Mouse (Mus musculus): ENCODE measurements around the gene Zbtb43. TPM values are rescaled to one million over a fixed set of nuclear protein-coding genes. Genes with fewer than 3 reads are reported as not detected.
A peak's percentile ranks its signal among the peaks of the same experiment; 100 is the strongest.

The Zbtb43 gene
- 17.8 and 20.3 TPM in 2 replicates for polyA plus RNA-seq (2012; rRNA removed)

DNA sequence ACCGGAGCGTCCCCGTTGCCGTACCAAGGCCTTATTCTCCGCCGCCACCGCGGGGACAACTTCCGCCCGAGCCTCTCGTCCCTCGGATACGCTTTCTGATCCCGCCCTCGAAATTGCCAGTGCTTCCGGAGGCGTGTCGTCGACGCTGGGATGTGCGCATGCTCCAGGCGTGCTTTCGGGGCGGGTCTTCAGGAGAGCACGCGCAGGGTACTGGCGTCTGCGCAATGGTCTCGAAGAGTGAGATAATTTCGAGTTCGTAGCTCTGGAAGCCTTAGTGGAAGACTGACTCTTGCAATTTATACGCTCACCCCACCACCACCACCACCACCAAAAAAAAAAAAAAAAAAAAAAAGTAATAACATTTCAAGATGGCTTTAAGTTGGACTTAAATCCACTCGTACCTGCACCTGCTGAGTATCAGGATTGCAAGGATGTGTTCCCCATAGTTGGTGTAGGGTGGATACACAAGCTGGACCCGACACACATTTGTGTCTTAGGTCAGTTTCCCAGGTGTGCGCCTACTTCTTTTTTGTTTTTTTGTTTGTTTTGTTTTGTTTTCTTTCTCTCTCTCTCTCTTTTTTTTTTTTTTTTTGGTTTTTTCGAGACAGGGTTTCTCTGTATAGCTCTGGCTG, at the start of gene Zbtb43:
Gene Zbtb43 (minus strand): TSS at position 94 of the 632 bp plus-strand sequence.
- DNase-seq, result peak; percentile 94 to 96
- Histone ChIP-seq H3K27me3 (ENCODE audit: control insufficient read depth, insufficient read depth, low read length) (no peaks in the 10 kb centered on the region), H3K4me1 (ENCODE audit: control insufficient read depth, insufficient read depth, low read length) (peaks cover 6% of the 10 kb centered on the region; the same call in 1 of the 2 replicates), H3K4me3 (replicated peaks; ENCODE audit: insufficient read depth, low read depth, low read length) (peak within 1 kb of the TSS; percentile 71), H3K27ac (ENCODE audit: insufficient read depth, low read length) (peak within 1 kb of the TSS; percentile 40; the same call in 1 of the 2 replicates)
- TF ChIP-seq CTCF (IDR thresholded peaks at IDR 0.05; ENCODE audit: borderline replicate concordance, insufficient read depth, low read depth, low read length) (no peak), POLR2A (IDR thresholded peaks at IDR 0.05; ENCODE audit: borderline replicate concordance, insufficient read depth, low read length) (peak; percentile 81)
- WGBS, result 5% methylated on average over 36 of the region's 36 CpGs

DNA sequence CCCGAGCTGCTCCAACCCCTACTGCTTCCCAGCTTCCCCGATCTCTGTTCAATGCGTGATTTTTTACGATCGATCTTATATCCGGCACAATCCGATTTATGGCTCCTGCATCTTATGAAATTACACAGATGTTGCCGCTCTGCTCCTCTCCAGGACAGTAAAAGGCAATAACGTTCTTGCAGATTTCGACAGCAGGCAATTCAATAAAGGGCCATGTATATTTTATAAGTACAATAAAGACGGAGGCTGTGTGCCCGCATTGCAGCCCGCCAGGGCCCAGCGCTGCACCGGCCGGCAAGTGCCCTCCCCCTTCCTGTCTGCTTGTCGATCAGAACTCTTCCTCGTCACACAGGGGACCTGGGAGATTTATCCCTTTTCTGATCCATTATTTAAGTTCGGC, 47.5 kb upstream of the Zbtb43 start:
- DNase-seq, result no peak
- TF ChIP-seq CTCF (IDR thresholded peaks at IDR 0.05; ENCODE audit: borderline replicate concordance, insufficient read depth, low read depth, low read length) (no peak), POLR2A (IDR thresholded peaks at IDR 0.05; ENCODE audit: borderline replicate concordance, insufficient read depth, low read length) (no peak)
- no peaks in the 10 kb centered on the region for H3K27me3 ChIP-seq (ENCODE audit: control insufficient read depth, insufficient read depth, low read length)
- H3K27ac ChIP-seq (ENCODE audit: insufficient read depth, low read length), result no peak overlapping the region
- H3K4me3 ChIP-seq (replicated peaks; ENCODE audit: insufficient read depth, low read depth, low read length), result no peak overlapping the region
- WGBS, result 74% methylated on average over 19 of the region's 19 CpGs
- H3K4me1 ChIP-seq (ENCODE audit: control insufficient read depth, insufficient read depth, low read length), result no peaks in the 10 kb centered on the region

DNA sequence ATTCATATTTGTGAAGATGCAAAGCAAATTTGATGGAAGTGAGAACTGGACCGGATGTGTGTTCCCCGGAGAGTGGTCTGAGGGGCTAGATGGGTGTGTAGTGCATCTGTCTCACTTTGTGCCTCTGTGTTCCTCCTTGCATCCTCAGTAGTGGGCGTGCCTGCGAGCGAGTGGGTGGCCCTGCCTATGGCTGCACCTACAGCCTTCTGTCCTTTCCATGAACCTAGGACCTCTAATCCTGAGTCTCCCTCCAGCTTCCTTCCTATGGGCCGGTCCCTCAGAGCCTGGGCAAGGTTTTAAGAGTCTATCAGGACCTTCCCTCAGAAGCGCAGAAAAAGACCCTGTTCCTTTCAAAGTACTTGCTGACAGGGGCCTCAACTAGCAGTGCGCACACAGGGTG, 47.1 kb upstream of the Zbtb43 start:
- Histone ChIP-seq H3K4me3 (replicated peaks; ENCODE audit: insufficient read depth, low read depth, low read length) (no peak overlapping the region), H3K27me3 (ENCODE audit: control insufficient read depth, insufficient read depth, low read length) (no peaks in the 10 kb centered on the region), H3K27ac (ENCODE audit: insufficient read depth, low read length) (no peak overlapping the region), H3K4me1 (ENCODE audit: control insufficient read depth, insufficient read depth, low read length) (no peaks in the 10 kb centered on the region)
- WGBS, result 83% methylated on average over 8 of the region's 8 CpGs
- TF ChIP-seq POLR2A (IDR thresholded peaks at IDR 0.05; ENCODE audit: borderline replicate concordance, insufficient read depth, low read length) (no peak), CTCF (IDR thresholded peaks at IDR 0.05; ENCODE audit: borderline replicate concordance, insufficient read depth, low read depth, low read length) (no peak)
- no peak for DNase-seq

DNA sequence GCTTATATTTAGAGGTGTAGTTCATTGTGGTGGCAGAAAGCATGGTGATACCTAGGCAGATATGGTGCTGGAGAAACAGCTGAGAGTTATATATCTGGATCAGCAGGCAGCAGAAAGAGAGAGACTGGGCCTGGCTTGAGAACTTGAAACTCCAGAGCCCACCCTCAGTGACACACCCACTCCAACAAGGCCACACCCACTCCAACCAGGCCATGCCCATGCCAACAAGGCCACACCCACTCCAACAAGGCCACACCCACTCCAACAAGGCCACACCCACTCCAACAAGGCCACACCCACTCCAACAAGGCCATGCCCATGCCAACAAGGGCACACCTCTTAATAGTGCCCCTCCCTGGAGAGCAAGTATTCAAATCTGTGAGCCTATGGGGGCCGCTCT, 42.4 kb upstream of the Zbtb43 start:
- Histone ChIP-seq H3K27ac (ENCODE audit: insufficient read depth, low read length) (no peak overlapping the region), H3K4me3 (replicated peaks; ENCODE audit: insufficient read depth, low read depth, low read length) (no peak overlapping the region), H3K27me3 (ENCODE audit: control insufficient read depth, insufficient read depth, low read length) (no peaks in the 10 kb centered on the region), H3K4me1 (ENCODE audit: control insufficient read depth, insufficient read depth, low read length) (no peaks in the 10 kb centered on the region)
- WGBS, result 100% methylated on average over 1 of the region's 1 CpGs
- DNase-seq, result no peak
- no peak for TF ChIP-seq POLR2A (IDR thresholded peaks at IDR 0.05; ENCODE audit: borderline replicate concordance, insufficient read depth, low read length)

DNA sequence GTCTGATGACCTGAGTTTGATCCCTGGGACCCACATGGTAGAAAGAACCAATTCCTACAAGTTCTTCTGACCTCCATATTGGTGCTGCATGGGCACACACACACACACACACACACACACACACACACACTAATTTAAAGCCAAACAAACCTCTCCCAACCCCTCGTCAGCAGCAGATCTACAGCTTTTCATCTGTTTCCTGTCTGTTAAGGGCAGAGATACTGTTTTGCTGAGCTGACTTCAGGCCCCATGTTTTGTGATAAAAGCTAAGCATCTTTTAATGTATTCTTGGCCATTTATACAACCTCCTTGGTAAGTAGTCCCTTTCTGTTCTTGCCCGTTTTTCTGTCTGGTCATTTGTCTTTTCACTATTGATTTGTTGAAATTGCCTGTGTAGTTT, 34.2 kb upstream of the Zbtb43 start:
- Histone ChIP-seq H3K4me1 (ENCODE audit: control insufficient read depth, insufficient read depth, low read length) (no peaks in the 10 kb centered on the region), H3K27me3 (ENCODE audit: control insufficient read depth, insufficient read depth, low read length) (no peaks in the 10 kb centered on the region), H3K4me3 (replicated peaks; ENCODE audit: insufficient read depth, low read depth, low read length) (no peak overlapping the region), H3K27ac (ENCODE audit: insufficient read depth, low read length) (no peak overlapping the region)
- WGBS, result 66% methylated on average over 2 of the region's 2 CpGs
- TF ChIP-seq CTCF (IDR thresholded peaks at IDR 0.05; ENCODE audit: borderline replicate concordance, insufficient read depth, low read depth, low read length) (no peak), POLR2A (IDR thresholded peaks at IDR 0.05; ENCODE audit: borderline replicate concordance, insufficient read depth, low read length) (no peak)
- DNase-seq, result no peak

DNA sequence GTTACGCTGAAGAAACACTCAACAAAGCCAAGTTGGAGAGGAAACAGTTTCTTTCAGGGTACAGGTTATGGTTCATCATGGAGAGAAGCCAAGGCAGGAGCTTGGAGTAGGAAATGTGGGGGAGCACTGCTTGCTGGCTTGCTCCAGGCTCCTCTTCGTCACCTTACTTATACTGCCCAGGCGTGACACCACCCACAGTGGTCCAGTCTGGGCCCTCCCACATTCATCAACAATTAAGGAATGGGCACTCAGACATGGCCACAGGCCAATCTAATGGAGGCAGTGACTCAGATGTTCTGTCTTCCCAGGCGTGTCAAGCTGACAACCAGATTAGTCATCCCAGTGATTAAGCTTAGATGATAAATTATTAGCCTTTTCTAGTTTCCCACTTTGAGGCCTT, 29.9 kb upstream of the Zbtb43 start:
- no peak overlapping the region for H3K27ac ChIP-seq (ENCODE audit: insufficient read depth, low read length)
- no peak for TF ChIP-seq CTCF (IDR thresholded peaks at IDR 0.05; ENCODE audit: borderline replicate concordance, insufficient read depth, low read depth, low read length)
- TF ChIP-seq POLR2A (IDR thresholded peaks at IDR 0.05; ENCODE audit: borderline replicate concordance, insufficient read depth, low read length), result no peak
- 19% methylated on average over 4 of the region's 4 CpGs for WGBS
- no peaks in the 10 kb centered on the region for H3K27me3 ChIP-seq (ENCODE audit: control insufficient read depth, insufficient read depth, low read length)
- DNase-seq, result peak; percentile 41 to 75
- H3K4me3 ChIP-seq (replicated peaks; ENCODE audit: insufficient read depth, low read depth, low read length), result no peak overlapping the region
- 0 out of 2 replicates have a peak, but pooled peaks cover 2% of the 10 kb centered on the region for H3K4me1 ChIP-seq (ENCODE audit: control insufficient read depth, insufficient read depth, low read length)

DNA sequence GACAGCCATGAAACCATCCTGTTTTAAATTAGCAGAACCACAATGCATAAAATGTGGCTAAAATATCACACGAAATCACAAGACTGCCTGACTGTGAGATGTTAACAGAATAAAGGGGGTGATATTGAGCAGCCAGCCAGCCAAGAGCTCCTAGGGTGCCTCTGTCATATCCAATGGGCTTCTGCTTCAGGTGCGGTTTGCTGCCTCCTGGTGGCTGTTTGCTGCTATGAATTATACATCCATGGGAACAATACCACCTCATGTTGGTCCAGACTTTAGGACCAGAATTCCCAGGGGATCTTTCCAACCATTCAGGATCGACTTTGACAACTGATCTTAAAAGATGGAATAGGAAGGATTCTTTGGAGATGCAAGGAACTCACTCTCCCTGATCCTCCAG, 27.3 kb upstream of the Zbtb43 start:
- 56% methylated on average over 3 of the region's 3 CpGs for WGBS
- Histone ChIP-seq H3K4me1 (ENCODE audit: control insufficient read depth, insufficient read depth, low read length) (0 out of 2 replicates have a peak, but pooled peaks cover 2% of the 10 kb centered on the region), H3K27me3 (ENCODE audit: control insufficient read depth, insufficient read depth, low read length) (no peaks in the 10 kb centered on the region), H3K4me3 (replicated peaks; ENCODE audit: insufficient read depth, low read depth, low read length) (no peak overlapping the region), H3K27ac (ENCODE audit: insufficient read depth, low read length) (no peak overlapping the region)
- no peak for DNase-seq
- no peak for TF ChIP-seq CTCF (IDR thresholded peaks at IDR 0.05; ENCODE audit: borderline replicate concordance, insufficient read depth, low read depth, low read length)

DNA sequence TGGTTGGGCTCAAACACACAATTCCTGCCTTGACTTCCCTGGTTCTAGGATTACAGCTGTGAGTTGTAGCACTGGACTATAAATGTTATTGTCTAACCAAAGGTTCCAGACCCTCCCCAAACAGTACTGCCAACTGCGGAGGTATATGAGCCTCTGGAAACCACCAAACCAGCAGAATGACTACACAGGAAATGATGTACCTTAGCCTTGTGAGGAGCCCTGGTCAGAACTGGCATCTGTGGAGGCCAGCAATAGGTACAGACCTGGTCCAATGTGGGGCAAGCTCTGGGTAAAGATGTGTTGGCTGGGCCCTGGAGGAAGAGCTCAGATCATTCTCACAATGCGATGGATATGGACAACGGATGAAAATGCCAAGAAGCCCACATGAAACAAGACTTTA, 23.7 kb upstream of the Zbtb43 start:
- Histone ChIP-seq H3K4me3 (replicated peaks; ENCODE audit: insufficient read depth, low read depth, low read length) (no peak overlapping the region), H3K27me3 (ENCODE audit: control insufficient read depth, insufficient read depth, low read length) (no peaks in the 10 kb centered on the region), H3K27ac (ENCODE audit: insufficient read depth, low read length) (no peak overlapping the region), H3K4me1 (ENCODE audit: control insufficient read depth, insufficient read depth, low read length) (no peaks in the 10 kb centered on the region)
- WGBS, result 93% methylated on average over 3 of the region's 3 CpGs
- TF ChIP-seq POLR2A (IDR thresholded peaks at IDR 0.05; ENCODE audit: borderline replicate concordance, insufficient read depth, low read length) (no peak), CTCF (IDR thresholded peaks at IDR 0.05; ENCODE audit: borderline replicate concordance, insufficient read depth, low read depth, low read length) (no peak)
- no peak for DNase-seq
